Mouse (Mus musculus) hindbrain, embryonic 12.5 days (tissue): ENCODE measurements around the gene Sgca. TPM values are rescaled to one million over a fixed set of nuclear protein-coding genes. Genes with fewer than 3 reads are reported as not detected.

Source experiments
- ATAC-seq: fragments of 200-750 bp; cut with Nextera tagmentation; 2 replicates; pipeline ENCODE4 v1.8.0; 2017; ENCODE audit warnings: moderate TSS enrichment; ENCODE audit not compliant: low FRiP score
- H3K27ac ChIP-seq: fragments of 300-500 bp; sonication (generic); 2 replicates; pipeline ENCODE4 v1.5.1; 2016; ENCODE audit warnings: mild to moderate bottlenecking
- H3K27me3 ChIP-seq: fragments of 300-500 bp; sonication (generic); 2 replicates; pipeline ENCODE4 v1.6.1; 2016; ENCODE audit warnings: mild to moderate bottlenecking
- H3K36me3 ChIP-seq: fragments of 300-500 bp; sonication (generic); 2 replicates; pipeline ENCODE4 v1.6.1; 2016; ENCODE audit warnings: mild to moderate bottlenecking
- H3K4me1 ChIP-seq: fragments of 300-500 bp; sonication (generic); 2 replicates; pipeline ENCODE4 v1.6.1; 2016
- H3K4me2 ChIP-seq: fragments of 300-500 bp; sonication (generic); replicated peaks from 2 replicates; pipeline ENCODE4 v1.6.1; 2016; ENCODE audit warnings: mild to moderate bottlenecking
- H3K4me3 ChIP-seq: fragments of 300-500 bp; sonication (generic); 2 replicates; pipeline ENCODE4 v1.5.1; 2016; ENCODE audit warnings: mild to moderate bottlenecking
- H3K9ac ChIP-seq: fragments of 300-500 bp; sonication (generic); 2 replicates; pipeline ENCODE4 v1.6.1; 2016; ENCODE audit warnings: mild to moderate bottlenecking, moderate library complexity
- H3K9me3 ChIP-seq: fragments of 300-500 bp; sonication (generic); replicated peaks from 2 replicates; pipeline ENCODE4 v1.6.1; 2016; ENCODE audit warnings: mild to moderate bottlenecking
- WGBS: fragments of 180-500 bp; shearing (Covaris S2); methylation state at CpG from one replicate; pipeline ENCODE4 v1.1.7; 2016; 5-methylcytosine and 5-hydroxymethylcytosine counted together
- polyA plus RNA-seq: library from polyadenylated mRNA; unstranded; fragments of >200 nt; fragmentation: Nextera tagmentation; extraction: Ambion mirVana; gene quantifications from 2 replicates; pipeline ENCODE4 v1.2.1, GENCODE M21; 2016

Gene Sgca
- polyA plus RNA-seq, 1 experiment from 2014 or later, result 0.43 TPM

DNA sequence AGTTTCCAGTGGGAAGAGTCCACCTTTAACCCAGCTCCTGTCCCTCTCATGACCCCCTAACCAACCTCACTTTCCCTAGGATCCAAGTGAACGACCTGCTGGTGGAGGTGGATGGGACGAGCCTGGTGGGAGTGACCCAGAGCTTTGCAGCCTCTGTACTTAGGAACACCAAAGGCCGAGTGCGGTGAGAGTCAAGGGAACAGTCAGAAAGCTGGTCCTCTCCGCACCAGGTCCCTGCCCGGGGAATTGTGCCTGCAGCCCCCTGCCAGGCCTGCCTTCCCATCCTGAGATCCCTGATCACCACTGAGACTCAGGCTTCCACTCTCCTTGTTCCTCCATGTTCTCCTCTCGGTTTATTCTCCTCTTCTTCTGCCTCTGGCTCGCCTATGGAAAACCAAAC is 24.0 kb upstream of the Sgca start:
- WGBS, result 76% methylated on average over 8 of the region's 8 CpGs
- peaks cover 78% of the 10 kb centered on the region for H3K36me3 ChIP-seq
- H3K27ac ChIP-seq, result peak overlapping the region; percentile 80
- peak overlapping the region; percentile 15; the same call in 1 of the 2 replicates for H3K9ac ChIP-seq
- no peak overlapping the region for H3K4me3 ChIP-seq
- H3K4me2 ChIP-seq, result no peak overlapping the region
- peaks cover 50% of the 10 kb centered on the region for H3K4me1 ChIP-seq
- no peaks in the 10 kb centered on the region for H3K9me3 ChIP-seq
- no peak for ATAC-seq
- H3K27me3 ChIP-seq, result no peaks in the 10 kb centered on the region

DNA sequence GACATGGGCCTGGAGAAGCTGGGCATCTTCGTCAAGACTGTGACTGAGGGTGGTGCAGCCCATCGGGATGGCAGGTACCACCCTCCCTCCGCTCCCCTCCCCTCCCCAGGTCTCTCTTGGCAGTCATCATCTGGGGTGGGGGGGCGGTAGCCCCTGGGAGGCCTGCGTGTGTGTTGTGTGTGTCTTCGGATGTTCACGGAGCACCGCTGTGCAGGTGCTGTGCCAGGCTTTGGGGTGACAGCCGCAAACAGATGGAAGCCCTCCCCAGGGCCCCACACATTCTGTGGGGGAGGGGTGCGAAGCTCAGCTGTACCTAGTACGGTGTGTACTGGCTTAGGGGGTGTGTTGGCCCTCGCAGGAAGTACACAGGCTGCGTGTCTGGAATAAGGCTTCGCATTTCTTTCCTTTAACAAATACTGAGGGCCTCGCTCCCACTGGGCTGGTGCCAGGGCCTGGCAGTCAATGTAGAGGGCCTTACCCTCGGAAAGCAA is 22.0 kb upstream of the Sgca start:
- no peak overlapping the region for H3K27ac ChIP-seq
- H3K27me3 ChIP-seq, result no peaks in the 10 kb centered on the region
- peaks cover 66% of the 10 kb centered on the region for H3K4me1 ChIP-seq
- no peak overlapping the region for H3K9ac ChIP-seq
- no peak overlapping the region for H3K4me2 ChIP-seq
- no peak overlapping the region for H3K4me3 ChIP-seq
- peaks cover 61% of the 10 kb centered on the region for H3K36me3 ChIP-seq
- H3K9me3 ChIP-seq, result no peaks in the 10 kb centered on the region
- no peak for ATAC-seq
- WGBS, result 84% methylated on average over 16 of the region's 16 CpGs

DNA sequence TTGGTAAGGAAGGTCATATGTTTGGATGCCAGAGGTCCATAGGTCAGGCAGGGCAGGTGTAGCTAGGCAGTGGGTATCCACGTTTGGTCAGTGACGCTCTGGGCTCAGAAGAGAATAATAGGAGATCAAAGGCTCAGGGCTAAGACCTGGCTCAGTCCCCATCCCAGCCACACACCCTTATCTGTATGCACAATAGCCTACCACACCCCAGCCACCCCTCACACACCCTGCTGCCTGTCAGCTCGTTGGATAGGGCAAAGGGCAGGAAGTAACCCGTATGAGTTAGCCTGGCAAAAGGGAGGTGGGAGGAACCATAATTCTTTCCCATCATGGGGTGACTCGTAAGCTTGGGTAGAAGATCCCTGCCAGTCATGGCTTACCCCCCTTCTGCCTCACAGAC is 21.5 kb upstream of the Sgca start:
- no peaks in the 10 kb centered on the region for H3K27me3 ChIP-seq
- 69% methylated on average over 5 of the region's 5 CpGs for WGBS
- H3K4me1 ChIP-seq, result peaks cover 70% of the 10 kb centered on the region
- H3K27ac ChIP-seq, result no peak overlapping the region
- no peak overlapping the region for H3K4me2 ChIP-seq
- no peak overlapping the region for H3K4me3 ChIP-seq
- peaks cover 56% of the 10 kb centered on the region for H3K36me3 ChIP-seq
- H3K9me3 ChIP-seq, result no peaks in the 10 kb centered on the region
- no peak overlapping the region for H3K9ac ChIP-seq
- ATAC-seq, result no peak

- H3K27me3 ChIP-seq, result no peaks in the 10 kb centered on the region
- H3K9me3 ChIP-seq, result no peaks in the 10 kb centered on the region
- H3K4me1 ChIP-seq, result peaks cover 76% of the 10 kb centered on the region
- ATAC-seq, result no peak
- H3K4me2 ChIP-seq, result no peak overlapping the region
- H3K27ac ChIP-seq, result no peak overlapping the region
- 90% methylated on average over 6 of the region's 6 CpGs for WGBS
- H3K9ac ChIP-seq, result no peak overlapping the region
- peaks cover 50% of the 10 kb centered on the region for H3K36me3 ChIP-seq
- no peak overlapping the region for H3K4me3 ChIP-seq
Measured at GRCm38 (mm10) chr11:94996984-94997383, 20.9 kb upstream of the Sgca start.

DNA sequence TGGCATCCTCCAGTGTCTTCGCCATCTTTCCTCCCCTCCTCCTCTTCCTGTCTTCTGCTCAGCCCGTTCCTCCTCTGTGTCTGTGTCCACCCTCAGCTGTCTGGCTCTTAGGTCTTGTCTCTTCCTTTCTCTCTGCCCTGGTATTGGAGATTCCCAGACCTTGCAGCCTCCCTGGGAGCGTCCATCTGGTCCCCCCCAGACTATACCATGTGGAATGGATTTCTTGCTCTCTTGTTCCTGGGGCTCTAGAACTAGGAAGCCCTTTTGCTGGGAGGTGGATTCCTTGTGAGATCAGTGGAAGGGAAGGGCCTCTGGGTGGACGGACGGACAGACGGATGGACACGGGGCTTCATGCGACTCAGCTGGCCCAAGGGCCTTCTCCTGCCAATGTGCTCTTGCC is 20.0 kb upstream of the Sgca start:
- no peak overlapping the region for H3K27ac ChIP-seq
- peaks cover 70% of the 10 kb centered on the region for H3K4me1 ChIP-seq
- peak overlapping the region; percentile 93 for H3K4me2 ChIP-seq
- WGBS, result 81% methylated on average over 8 of the region's 8 CpGs
- H3K27me3 ChIP-seq, result no peaks in the 10 kb centered on the region
- H3K36me3 ChIP-seq, result peaks cover 43% of the 10 kb centered on the region
- no peaks in the 10 kb centered on the region for H3K9me3 ChIP-seq
- H3K9ac ChIP-seq, result peak overlapping the region; percentile 97; the same call in 1 of the 2 replicates
- ATAC-seq, result no peak
- peak overlapping the region; percentile 2; the same call in 1 of the 2 replicates for H3K4me3 ChIP-seq

- Histone ChIP-seq H3K27me3 (no peaks in the 10 kb centered on the region), H3K4me1 (peaks cover 66% of the 10 kb centered on the region), H3K36me3 (peaks cover 39% of the 10 kb centered on the region), H3K4me3 (peak overlapping the region; percentile 93), H3K27ac (no peak overlapping the region), H3K4me2 (peak overlapping the region; percentile 93), H3K9me3 (no peaks in the 10 kb centered on the region), H3K9ac (peak overlapping the region; percentile 97)
- WGBS, result 87% methylated on average over 11 of the region's 11 CpGs
- ATAC-seq, result no peak
Measured at GRCm38 (mm10) chr11:94994947-94995772, 19.0 kb upstream of the Sgca start.

DNA sequence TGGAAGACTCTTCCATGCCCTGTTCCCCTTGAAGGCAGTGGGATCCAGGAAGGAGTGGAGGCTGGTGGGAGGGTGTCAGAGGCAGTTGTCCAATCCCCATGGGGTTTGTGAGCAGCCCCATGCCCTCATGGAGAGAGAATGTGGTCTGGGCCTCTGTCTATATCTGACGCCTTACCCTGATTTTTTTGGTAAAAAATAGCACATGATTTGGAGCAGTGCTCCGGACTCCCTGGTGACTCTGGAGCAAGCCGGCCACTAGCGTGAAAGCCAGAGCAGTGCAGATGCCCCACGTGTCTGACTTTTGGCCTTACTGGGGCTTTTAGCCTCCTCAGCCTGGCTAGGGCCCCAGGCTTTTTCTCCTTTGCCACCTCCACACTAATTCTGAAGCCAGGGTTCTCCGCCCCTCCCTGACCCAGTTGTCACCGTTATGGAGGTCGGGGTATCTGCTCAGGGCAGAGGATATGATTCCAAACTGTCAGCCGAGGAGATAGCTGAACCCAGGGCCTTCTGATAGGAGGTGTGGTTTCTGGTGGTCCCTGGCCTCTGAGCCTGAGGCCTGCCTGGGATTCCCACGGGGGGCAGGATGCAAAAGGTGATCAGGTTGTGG is 18.2 kb upstream of the Sgca start:
- ATAC-seq, result no peak
- H3K9me3 ChIP-seq, result no peaks in the 10 kb centered on the region
- H3K4me1 ChIP-seq, result peaks cover 69% of the 10 kb centered on the region
- peaks cover 32% of the 10 kb centered on the region for H3K36me3 ChIP-seq
- H3K27ac ChIP-seq, result no peak overlapping the region
- H3K27me3 ChIP-seq, result no peaks in the 10 kb centered on the region
- peak overlapping the region; percentile 93 for H3K4me2 ChIP-seq
- H3K9ac ChIP-seq, result peak overlapping the region; percentile 97
- WGBS, result 51% methylated on average over 10 of the region's 10 CpGs
- peak overlapping the region; percentile 93 for H3K4me3 ChIP-seq

- Histone ChIP-seq H3K9ac (peak overlapping the region; percentile 97), H3K36me3 (peaks cover 20% of the 10 kb centered on the region), H3K4me3 (peak overlapping the region; percentile 93), H3K4me2 (peak overlapping the region; percentile 93), H3K9me3 (no peaks in the 10 kb centered on the region), H3K27me3 (no peaks in the 10 kb centered on the region), H3K4me1 (peaks cover 72% of the 10 kb centered on the region), H3K27ac (peak overlapping the region; percentile 44; the same call in 1 of the 2 replicates)
- WGBS, result 2% methylated on average over 22 of the region's 22 CpGs
- ATAC-seq, result no peak
Measured at GRCm38 (mm10) chr11:94992754-94993606, 16.9 kb upstream of the Sgca start.

- Histone ChIP-seq H3K4me2 (peak overlapping the region; percentile 93), H3K9me3 (no peaks in the 10 kb centered on the region), H3K27me3 (no peaks in the 10 kb centered on the region), H3K27ac (0 out of 2 replicates have a peak overlapping the region, but pooled peaks have one; percentile 44), H3K36me3 (peaks cover 15% of the 10 kb centered on the region), H3K4me3 (peak overlapping the region; percentile 93), H3K4me1 (peaks cover 69% of the 10 kb centered on the region), H3K9ac (peak overlapping the region; percentile 97)
- ATAC-seq, result no peak
- 0% methylated on average over 20 of the region's 20 CpGs for WGBS
Measured at GRCm38 (mm10) chr11:94992480-94992753, 16.3 kb upstream of the Sgca start.

DNA sequence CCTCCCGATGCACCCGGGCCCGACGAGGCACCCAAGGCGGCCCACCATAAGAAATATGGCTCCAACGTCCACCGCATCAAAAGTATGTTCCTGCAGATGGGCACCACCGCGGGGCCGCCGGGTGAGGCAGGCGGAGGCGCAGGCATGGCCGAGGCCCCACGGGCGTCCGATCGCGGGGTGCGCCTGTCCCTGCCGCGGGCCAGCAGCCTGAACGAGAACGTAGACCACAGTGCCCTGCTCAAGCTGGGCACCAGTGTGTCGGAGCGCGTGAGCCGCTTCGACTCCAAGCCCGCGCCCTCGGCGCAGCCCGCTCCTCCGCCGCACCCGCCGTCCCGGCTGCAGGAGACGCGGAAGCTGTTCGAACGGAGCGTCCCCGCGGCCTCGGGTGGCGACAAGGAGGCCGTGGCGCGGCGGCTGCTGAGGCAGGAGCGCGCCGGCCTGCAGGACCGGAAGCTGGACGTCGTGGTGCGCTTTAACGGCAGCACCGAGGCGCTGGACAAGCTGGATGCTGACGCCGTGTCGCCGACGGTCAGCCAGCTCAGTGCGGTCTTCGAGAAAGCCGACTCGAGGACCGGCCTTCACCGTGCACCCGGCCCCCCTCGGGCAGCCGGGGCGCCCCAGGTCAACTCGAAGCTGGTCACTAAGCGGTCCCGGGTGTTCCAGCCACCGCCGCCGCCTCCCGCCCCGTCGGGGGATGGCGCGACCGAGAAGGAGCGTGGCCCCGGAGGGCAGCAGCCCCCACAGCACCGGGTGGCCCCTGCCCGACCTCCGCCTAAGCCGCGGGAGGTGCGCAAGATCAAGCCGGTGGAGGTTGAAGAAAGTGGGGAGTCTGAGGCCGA is 15.7 kb upstream of the Sgca start:
- Histone ChIP-seq H3K27ac (peak overlapping the region; percentile 95), H3K4me3 (peak overlapping the region; percentile 93), H3K27me3 (no peaks in the 10 kb centered on the region), H3K9me3 (no peaks in the 10 kb centered on the region), H3K4me2 (peak overlapping the region; percentile 93), H3K4me1 (peaks cover 73% of the 10 kb centered on the region), H3K9ac (peak overlapping the region; percentile 97), H3K36me3 (peaks cover 9% of the 10 kb centered on the region)
- ATAC-seq, result no peak
- under 1% methylated on average over 98 of the region's 99 CpGs for WGBS

- Histone ChIP-seq H3K4me1 (peaks cover 65% of the 10 kb centered on the region), H3K9ac (peak within 1 kb of the TSS; percentile 97), H3K9me3 (no peaks in the 10 kb centered on the region), H3K4me3 (peak within 1 kb of the TSS; percentile 93), H3K27ac (peak within 1 kb of the TSS; percentile 95), H3K36me3 (no peaks in the 10 kb centered on the region), H3K4me2 (peak within 1 kb of the TSS; percentile 93), H3K27me3 (no peaks in the 10 kb centered on the region)
- WGBS, result under 1% methylated on average over 54 of the region's 69 CpGs
- ATAC-seq, result peak; percentile 82
Measured at GRCm38 (mm10) chr11:94990749-94991577, 14.8 kb upstream of the Sgca start, which contains the start of gene Ppp1r9b. Gene Ppp1r9b (plus strand): TSS chr11:94991035.
